Mouse (Mus musculus): ENCODE results near the gene Zfp652. TPM values are rescaled to one million over a fixed set of nuclear protein-coding genes. Genes with fewer than 3 reads are reported as not detected.
"Not testable (repeated sequence)": the region's sequence is repeated elsewhere in the genome, so short reads cannot be mapped to it uniquely, and the experiment has no call there.

The Zfp652 gene
- polyA plus RNA-seq (2012; ENCODE audit: insufficient read depth, insufficient read length, low replicate concordance, missing spikeins), result 93.0 TPM in 1 of 2 replicates, not detected in the other

DNA sequence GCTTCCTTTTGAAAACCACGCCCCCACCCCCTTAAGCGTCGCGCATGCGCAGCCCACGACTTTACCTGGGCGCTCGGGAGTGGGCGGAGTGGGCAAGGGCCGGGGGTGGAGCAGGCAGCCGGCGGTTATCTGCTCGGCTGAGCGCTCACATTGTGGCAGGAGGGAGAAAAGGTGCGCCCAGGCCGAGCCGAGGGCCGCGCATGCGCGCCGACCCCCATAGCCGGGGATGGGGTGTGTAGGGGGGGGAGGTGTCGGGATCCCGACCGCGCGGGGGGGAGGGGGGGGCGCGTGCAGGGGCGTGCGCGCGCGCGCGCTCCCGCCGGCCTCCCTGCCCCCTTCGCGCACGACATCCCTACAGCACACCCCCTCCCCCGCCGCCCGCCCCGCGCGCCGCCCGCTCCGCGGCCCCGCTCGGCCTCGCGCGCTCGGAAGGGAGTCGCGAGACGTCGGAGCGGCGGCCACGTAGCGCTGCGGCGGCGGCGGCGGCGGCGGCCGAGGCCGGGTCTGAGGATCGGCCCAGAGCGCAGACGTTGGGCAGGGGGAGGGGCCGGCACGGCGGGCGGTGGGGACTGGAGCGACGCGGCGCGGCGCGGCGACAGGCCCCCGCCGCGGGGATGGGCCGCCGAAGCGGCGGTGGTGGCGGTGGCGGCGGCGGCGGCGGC lies at the start of gene Zfp652:
Gene Zfp652 (plus strand): TSS at position 111 of the 662 bp plus-strand sequence.
- 8% methylated on average over 69 of the region's 103 CpGs for WGBS
- TF ChIP-seq POLR2A (IDR thresholded peaks at IDR 0.05; ENCODE audit: insufficient read depth, low read depth, low read length) (no peak), CTCF (IDR thresholded peaks at IDR 0.05; ENCODE audit: insufficient read depth, low read depth, low read length) (no peak)
- Histone ChIP-seq H3K27ac (ENCODE audit: insufficient read depth, low read depth, low read length) (peak within 1 kb of the TSS; percentile 95), H3K4me3 (ENCODE audit: insufficient read depth, low read depth, low read length) (peak within 1 kb of the TSS; percentile 59), H3K4me1 (ENCODE audit: control insufficient read depth, insufficient read depth, low read length) (peaks cover 5% of the 10 kb centered on the region)

DNA sequence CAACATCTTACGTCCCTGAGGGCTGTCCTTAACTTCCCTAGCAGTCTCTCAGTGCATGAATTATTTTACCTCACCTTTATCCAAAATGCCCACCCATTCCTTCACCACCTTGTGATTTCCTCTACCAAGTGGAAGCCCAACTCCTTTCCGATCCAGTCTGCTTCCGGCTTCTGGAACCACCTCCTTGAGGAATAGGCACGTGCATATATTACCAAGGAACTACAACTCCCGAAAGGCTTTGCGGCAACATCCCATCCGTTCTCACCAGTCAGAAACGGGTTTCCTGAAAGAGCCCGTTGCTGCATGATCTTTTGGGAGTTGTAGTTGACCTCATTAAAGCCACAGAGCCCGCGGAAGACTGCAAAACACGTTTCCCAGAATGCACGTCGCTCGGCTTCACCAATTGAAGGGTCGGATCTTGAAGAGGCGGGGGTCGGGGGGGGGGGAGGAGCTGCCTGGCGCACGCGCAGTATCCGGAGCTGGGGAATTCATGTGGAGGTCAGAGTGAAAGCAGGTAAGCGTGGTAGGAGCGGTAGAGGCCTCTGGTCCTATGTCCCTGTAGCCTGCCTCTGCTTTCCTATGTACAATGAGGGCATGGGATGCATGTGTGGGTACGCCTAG lies 45.8 kb upstream of the Zfp652 start, which contains the start of gene Phb:
Gene Phb (plus strand): TSS at position 429 of the 621 bp plus-strand sequence.
- H3K4me3 ChIP-seq (ENCODE audit: insufficient read depth, low read depth, low read length), result peak within 1 kb of the TSS; percentile 71
- TF ChIP-seq POLR2A (IDR thresholded peaks at IDR 0.05; ENCODE audit: insufficient read depth, low read depth, low read length) (0 out of 2 replicates have a peak, but pooled peaks have one; percentile 35), CTCF (IDR thresholded peaks at IDR 0.05; ENCODE audit: insufficient read depth, low read depth, low read length) (no peak)
- H3K4me1 ChIP-seq (ENCODE audit: control insufficient read depth, insufficient read depth, low read length), result peaks cover 2% of the 10 kb centered on the region; the same call in 1 of the 2 replicates
- WGBS, result under 1% methylated on average over 25 of the region's 25 CpGs
- H3K27ac ChIP-seq (ENCODE audit: insufficient read depth, low read depth, low read length), result no peak within 1 kb of the TSS

DNA sequence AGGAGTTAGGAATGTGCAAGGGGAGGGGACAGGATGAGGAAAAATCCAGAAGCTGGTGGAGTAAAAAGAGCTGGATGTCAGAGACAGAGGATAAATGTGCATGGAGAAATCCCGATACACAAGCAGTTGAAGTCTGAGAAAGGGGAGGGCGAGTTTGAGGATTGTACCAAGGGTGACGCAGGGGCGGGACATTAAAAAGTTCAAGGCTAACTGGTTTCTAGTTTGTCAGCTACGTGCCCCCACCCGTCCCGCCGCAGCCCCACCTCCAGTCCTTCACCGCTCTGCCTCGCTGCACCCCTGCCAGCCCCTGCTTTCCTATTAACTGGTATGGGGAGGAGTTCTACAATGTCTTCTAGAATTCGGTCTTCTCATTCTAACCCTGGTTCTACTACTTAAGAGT lies 45.3 kb upstream of the Zfp652 start:
- under 1% methylated on average over 11 of the region's 11 CpGs for WGBS
- peak overlapping the region; percentile 71 for H3K4me3 ChIP-seq (ENCODE audit: insufficient read depth, low read depth, low read length)
- TF ChIP-seq CTCF (IDR thresholded peaks at IDR 0.05; ENCODE audit: insufficient read depth, low read depth, low read length) (no peak), POLR2A (IDR thresholded peaks at IDR 0.05; ENCODE audit: insufficient read depth, low read depth, low read length) (no peak)
- H3K4me1 ChIP-seq (ENCODE audit: control insufficient read depth, insufficient read depth, low read length), result peaks cover 2% of the 10 kb centered on the region; the same call in 1 of the 2 replicates
- H3K27ac ChIP-seq (ENCODE audit: insufficient read depth, low read depth, low read length), result no peak overlapping the region

DNA sequence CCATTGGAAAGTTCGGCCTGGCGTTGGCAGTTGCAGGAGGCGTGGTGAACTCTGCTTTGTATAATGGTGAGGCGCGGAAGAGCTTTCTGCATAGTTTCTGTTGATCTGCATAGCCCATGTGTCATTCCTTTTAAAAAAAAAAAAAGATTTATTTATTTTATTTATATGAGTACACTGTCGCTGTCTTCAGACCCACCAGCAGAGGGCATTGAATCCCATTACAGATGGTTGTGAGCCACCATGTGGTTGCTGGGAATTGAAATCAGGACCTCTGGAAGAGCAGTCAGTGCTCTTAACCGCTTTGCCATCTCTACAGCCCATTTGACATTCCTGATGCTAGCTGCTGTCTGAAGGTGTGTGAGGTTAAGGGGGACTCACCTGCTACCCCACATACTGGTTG lies 44.4 kb upstream of the Zfp652 start:
- WGBS, result 87% methylated on average over 7 of the region's 7 CpGs
- H3K27ac ChIP-seq (ENCODE audit: insufficient read depth, low read depth, low read length); H3K4me1 ChIP-seq (ENCODE audit: control insufficient read depth, insufficient read depth, low read length); H3K4me3 ChIP-seq (ENCODE audit: insufficient read depth, low read depth, low read length): not testable (repeated sequence)

DNA sequence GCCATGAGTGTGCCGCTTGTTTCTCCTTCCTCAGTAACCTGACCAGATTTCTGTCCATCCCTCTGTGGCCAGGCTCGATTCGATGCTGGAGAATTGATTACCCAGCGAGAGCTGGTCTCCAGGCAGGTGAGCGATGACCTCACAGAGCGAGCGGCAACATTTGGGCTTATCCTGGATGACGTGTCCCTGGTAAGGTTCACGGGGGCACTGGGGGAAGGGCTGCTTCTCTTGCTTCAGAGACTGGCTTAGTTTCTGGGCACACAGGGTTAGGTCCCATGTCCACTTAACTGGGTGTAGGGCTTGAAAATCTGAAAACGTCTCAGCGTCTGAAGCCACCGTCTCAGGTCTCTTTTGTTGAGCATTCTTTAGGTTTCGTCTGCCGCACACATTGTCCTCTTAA lies 37.0 kb upstream of the Zfp652 start:
- no peak overlapping the region for H3K27ac ChIP-seq (ENCODE audit: insufficient read depth, low read depth, low read length)
- H3K4me1 ChIP-seq (ENCODE audit: control insufficient read depth, insufficient read depth, low read length), result peaks cover 6% of the 10 kb centered on the region; the same call in 1 of the 2 replicates
- TF ChIP-seq POLR2A (IDR thresholded peaks at IDR 0.05; ENCODE audit: insufficient read depth, low read depth, low read length) (no peak), CTCF (IDR thresholded peaks at IDR 0.05; ENCODE audit: insufficient read depth, low read depth, low read length) (no peak)
- no peak overlapping the region for H3K4me3 ChIP-seq (ENCODE audit: insufficient read depth, low read depth, low read length)
- 91% methylated on average over 14 of the region's 14 CpGs for WGBS

DNA sequence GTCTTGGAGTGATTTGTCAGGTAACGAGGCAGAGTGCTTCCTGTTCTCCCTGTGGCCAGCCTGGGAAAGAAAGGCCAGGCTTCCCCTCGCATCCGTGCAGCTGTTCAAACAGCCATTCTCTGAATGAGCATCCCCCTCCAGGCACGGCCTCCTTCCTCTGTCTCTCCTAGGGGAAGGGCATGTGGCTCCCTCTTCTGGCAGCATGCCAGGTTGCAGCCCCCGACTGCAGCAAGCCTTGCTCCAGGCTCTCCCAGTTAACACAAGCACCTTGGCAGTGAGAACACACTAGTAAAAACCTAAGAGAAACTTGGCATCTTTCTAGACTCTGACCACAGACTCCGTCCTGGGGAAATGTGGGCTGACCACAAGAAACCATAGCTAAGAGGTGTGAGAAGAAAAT lies 36.2 kb upstream of the Zfp652 start:
- peaks cover 6% of the 10 kb centered on the region; the same call in 1 of the 2 replicates for H3K4me1 ChIP-seq (ENCODE audit: control insufficient read depth, insufficient read depth, low read length)
- TF ChIP-seq CTCF (IDR thresholded peaks at IDR 0.05; ENCODE audit: insufficient read depth, low read depth, low read length), result peak; percentile 35; the same call in 1 of the 2 replicates
- TF ChIP-seq POLR2A (IDR thresholded peaks at IDR 0.05; ENCODE audit: insufficient read depth, low read depth, low read length), result no peak

DNA sequence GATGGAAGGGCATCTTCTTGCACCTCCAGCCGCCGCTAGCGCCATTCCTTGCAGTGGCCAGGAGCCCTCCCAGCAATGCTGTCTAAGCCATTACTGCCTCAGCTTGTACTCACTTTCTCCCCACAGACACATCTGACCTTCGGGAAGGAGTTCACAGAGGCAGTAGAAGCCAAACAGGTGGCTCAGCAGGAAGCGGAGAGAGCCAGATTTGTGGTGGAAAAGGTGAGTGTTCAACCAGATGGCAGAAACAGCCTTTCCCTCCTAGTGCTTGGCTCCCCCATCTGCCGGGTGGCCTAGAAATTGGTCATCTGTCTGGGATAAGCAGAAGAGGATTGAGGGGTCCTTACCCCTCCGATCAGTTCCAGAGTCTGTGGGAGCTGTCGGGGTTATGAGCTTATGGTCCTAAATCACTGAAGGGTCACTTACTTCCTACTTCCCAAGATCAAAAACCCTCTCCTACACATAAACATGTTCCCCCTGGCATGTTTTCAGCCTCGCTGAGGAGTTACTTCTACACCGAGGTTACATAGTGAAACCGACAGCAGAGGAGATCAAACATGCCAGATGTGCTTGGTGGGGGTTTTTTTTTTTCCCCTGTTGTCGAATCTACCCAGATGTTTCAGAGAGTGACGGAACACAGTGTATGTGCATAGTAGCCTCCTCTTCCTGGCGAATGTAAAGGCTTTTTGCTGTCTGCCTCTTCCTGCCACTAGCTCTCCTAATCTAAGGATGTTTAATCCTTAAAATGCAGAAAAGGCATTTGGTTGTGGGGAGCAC lies 34.4 kb upstream of the Zfp652 start:
- 91% methylated on average over 14 of the region's 14 CpGs for WGBS

More for the DNA sequence above, 36.2 kb upstream of the Zfp652 start:
- H3K4me3 ChIP-seq (ENCODE audit: insufficient read depth, low read depth, low read length), result no peak overlapping the region
- no peak overlapping the region for H3K27ac ChIP-seq (ENCODE audit: insufficient read depth, low read depth, low read length)
- WGBS, result 23% methylated on average over 6 of the region's 6 CpGs

DNA sequence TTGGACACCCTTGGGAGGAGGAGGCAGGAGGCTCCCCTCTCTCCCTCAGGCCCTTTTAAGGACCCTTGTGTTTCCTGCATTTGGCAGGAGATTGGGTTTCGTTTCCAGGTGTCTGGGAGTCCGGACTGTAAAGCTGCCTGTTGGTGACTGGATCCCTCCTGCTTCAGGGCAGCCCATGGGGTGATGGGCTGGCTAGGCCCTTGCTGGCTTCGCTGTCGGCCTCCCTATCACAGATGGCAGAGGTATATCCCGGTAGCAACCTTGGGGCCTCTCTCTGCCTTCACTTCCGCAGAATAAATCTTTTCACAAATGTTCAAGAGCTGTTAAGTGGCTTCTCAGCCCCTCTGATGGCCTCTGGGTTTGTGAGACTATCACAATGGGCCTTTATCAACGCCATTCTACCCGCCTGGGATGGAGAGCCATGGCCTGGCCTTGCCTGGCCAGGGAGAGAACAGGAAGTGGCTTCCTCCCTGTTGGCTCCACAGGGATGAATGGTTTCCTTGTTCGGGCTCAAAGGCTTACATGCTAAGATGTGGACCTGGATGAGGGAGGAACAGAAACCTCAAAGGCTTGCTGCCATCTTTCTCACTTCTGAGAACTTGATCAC lies 30.4 kb upstream of the Zfp652 start:
- WGBS, result 69% methylated on average over 9 of the region's 9 CpGs
- no peak for TF ChIP-seq CTCF (IDR thresholded peaks at IDR 0.05; ENCODE audit: insufficient read depth, low read depth, low read length)
- TF ChIP-seq POLR2A (IDR thresholded peaks at IDR 0.05; ENCODE audit: insufficient read depth, low read depth, low read length), result no peak
- Histone ChIP-seq H3K4me3 (ENCODE audit: insufficient read depth, low read depth, low read length) (no peak overlapping the region), H3K27ac (ENCODE audit: insufficient read depth, low read depth, low read length) (no peak overlapping the region), H3K4me1 (ENCODE audit: control insufficient read depth, insufficient read depth, low read length) (0 out of 2 replicates have a peak, but pooled peaks cover 2% of the 10 kb centered on the region)

More for the DNA sequence above, 34.4 kb upstream of the Zfp652 start:
- TF ChIP-seq POLR2A (IDR thresholded peaks at IDR 0.05; ENCODE audit: insufficient read depth, low read depth, low read length) (no peak), CTCF (IDR thresholded peaks at IDR 0.05; ENCODE audit: insufficient read depth, low read depth, low read length) (no peak)
- H3K4me3 ChIP-seq (ENCODE audit: insufficient read depth, low read depth, low read length), result no peak overlapping the region
- peaks cover 6% of the 10 kb centered on the region; the same call in 1 of the 2 replicates for H3K4me1 ChIP-seq (ENCODE audit: control insufficient read depth, insufficient read depth, low read length)
- H3K27ac ChIP-seq (ENCODE audit: insufficient read depth, low read depth, low read length), result no peak overlapping the region
